Mouse (Mus musculus) retina, postnatal 7 days (tissue): ENCODE measurements around the gene Ambra1.

ENCODE experiments used
- DNase-seq: peaks from one replicate; pipeline ENCODE4 v3.0.0-alpha.2; 2012; ENCODE audit warnings: low read depth, low spot score

The Ambra1 gene

DNA sequence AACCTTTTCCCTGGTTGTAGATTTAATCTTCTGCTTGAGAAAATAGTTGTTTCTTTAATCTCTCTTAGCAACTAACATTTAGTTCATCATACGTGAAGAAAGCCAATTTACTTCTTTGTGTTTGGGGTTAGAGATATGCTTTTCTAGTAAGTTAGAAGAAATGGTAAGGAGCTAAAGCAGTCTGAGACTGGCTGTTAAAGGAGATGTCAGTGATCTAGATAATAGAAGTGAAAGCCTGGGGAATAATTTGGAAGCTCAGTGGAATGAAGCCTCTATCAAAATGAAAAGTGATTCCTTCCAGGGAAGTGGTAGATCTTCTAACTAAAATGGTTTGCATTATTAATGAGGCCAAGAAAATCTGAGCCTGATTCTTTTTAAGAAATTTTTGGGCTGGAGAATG, 141.3 kb downstream of the Ambra1 start:
- no peak for DNase-seq

DNA sequence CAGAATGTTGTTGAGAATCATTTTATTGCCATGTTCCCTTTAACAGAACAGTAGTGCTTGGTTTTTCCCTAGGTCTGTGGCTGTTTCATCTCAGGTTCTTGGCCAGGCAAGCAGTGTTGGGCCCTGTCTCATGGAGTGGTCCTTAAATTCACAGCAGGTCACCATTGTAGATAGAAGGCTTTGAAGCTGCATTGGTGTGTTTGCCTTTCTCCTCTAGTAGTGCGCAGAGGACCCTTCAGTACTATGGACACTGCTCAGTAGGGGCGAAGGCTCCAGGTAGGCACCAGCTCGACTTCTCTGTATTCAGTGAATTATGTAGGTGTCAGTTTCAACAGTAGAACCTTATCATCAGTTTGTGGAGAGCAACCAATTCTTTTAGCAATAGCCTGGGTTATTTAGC, 142.7 kb downstream of the Ambra1 start:
- no peak for DNase-seq

- no peak for DNase-seq
These were observed 146.3 kb downstream of the Ambra1 start for GRCm38 (mm10) chr2:91876000-91876805.

DNA sequence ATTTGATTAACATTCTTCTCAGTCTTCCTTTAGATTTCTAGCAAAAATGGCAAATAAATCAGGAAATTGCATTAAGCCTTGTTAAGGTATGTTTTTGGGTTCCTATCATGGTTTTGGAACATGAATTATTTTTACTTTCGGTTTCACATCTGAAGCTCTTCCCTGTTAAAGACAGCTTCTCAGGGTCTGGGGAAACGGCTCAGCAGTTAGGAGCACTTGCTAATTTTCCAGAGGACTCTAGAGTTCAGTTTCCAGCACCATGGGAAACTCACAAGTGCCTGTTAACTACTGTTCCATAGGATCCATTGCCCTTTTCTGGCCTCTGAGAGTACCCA, 146.8 kb downstream of the Ambra1 start:
- DNase-seq = no peak

- no peak for DNase-seq
These were observed 148.7 kb downstream of the Ambra1 start for GRCm38 (mm10) chr2:91878387-91879180.

DNA sequence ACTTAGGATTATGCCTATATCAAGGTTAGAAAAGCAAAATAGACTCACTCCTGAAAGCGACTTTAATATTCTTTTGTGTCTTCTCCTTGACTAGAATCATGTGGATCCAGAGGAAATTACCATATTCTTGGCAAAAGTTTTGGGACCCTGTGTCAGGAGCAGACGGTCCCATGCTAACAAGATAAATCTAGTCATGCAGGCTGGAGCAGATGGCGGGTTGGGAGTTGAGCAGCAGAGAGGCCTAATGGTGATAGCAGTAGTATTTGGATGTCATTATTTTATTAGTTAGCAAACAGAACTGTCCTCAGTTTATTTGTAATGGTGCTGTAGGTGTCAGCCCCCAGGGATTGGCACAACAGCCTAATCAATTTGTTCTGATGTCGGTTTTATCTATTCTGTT, 154.0 kb downstream of the Ambra1 start:
- no peak for DNase-seq

DNA sequence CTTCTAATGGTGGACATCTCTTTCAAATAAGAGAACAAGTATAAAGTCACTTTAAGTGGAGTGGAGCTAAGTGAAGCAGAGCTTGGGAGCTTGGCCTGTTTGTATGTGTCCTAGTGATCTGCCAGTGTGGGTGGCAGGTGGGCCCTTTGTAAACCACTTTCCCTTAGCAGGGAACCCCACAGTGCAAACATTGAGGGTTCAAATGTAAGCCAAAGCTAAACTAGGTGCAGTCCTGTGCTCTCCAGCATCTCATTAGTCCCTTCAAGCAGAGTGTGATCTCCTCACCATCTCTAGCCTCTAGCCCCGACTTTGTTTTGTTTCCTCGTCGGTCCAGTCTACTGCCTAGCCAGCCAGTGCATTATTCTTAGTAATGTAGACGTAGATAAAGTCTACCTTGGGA, 154.7 kb downstream of the Ambra1 start:
- no peak for DNase-seq

GRCm38 (mm10) chr2:91894716-91895115, 164.8 kb downstream of the Ambra1 start:
- DNase-seq = no peak

GRCm38 (mm10) chr2:91895401-91895800, 165.5 kb downstream of the Ambra1 start:
- DNase-seq = no peak

GRCm38 (mm10) chr2:91897968-91898367, 168.0 kb downstream of the Ambra1 start:
- DNase-seq = no peak

GRCm38 (mm10) chr2:91899141-91899540, 169.2 kb downstream of the Ambra1 start:
- no peak for DNase-seq

- no peak for DNase-seq
These were observed 170.5 kb downstream of the Ambra1 start for GRCm38 (mm10) chr2:91900431-91900830.

DNA sequence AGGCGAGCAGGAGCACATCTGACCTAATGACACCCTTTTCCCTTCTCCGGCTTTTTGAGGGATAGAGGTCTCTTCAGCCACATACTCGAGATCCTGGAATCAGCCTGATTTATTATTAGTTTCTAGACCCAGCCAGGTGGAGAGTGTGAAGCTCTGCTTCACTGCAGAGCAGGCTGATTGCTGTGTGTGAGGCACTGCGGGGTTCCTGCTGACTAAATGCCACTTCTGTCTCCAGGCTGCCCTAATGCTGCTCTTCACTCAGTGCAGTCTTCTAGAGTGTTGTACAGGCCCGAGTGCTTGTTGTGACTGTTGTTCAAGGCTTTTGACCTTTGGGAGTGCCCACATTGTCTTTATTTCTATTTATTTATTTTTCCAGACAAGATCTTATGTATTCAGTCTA, 172.4 kb downstream of the Ambra1 start:
- no peak for DNase-seq

- no peak for DNase-seq
These were observed 173.4 kb downstream of the Ambra1 start for GRCm38 (mm10) chr2:91903171-91903925.

GRCm38 (mm10) chr2:91904618-91905307, 174.8 kb downstream of the Ambra1 start:
- no peak for DNase-seq

GRCm38 (mm10) chr2:91906141-91906540, 176.2 kb downstream of the Ambra1 start:
- no peak for DNase-seq

DNA sequence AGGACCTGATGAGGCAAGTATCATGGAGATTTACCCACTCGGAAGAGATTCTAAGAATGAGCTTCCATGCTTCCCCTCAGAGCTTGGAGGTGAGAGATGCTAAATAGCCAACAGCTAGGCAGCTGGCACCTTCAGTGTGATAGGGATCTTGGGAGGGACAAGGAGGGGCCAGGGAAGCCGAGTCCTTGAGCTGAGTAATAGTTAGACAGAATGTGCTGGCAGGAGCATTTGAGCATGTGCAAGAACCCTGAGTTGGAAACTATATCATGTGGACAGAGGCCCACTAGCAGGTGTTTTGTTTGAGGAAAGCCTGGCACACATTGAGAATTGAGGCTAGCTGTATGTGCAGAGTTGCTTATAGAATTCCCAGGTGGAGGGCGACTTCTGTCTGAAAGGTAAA, 182.7 kb downstream of the Ambra1 start:
- no peak for DNase-seq

GRCm38 (mm10) chr2:91913328-91914110, 183.6 kb downstream of the Ambra1 start:
- no peak for DNase-seq

GRCm38 (mm10) chr2:91916346-91916977, 186.5 kb downstream of the Ambra1 start:
- DNase-seq = no peak

DNA sequence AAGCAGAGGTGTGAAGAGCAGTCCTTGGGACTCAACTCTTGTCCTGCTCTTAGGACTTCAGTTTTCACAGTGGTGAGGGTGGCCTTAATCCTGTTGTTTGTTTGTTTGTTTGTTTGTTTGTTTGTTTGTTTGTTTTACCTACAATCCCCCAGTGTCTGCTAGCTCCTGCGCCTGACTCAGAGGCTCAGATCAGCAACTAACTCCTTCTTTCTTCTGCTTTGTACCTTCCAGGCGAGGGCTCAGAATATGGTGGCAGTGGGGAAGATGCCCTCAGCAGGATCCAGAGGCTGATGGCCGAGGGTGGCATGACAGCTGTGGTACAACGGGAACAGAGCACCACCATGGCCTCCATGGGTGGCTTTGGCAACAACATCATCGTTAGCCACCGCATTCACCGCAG, 187.2 kb downstream of the Ambra1 start:
- no peak for DNase-seq
